Mouse (Mus musculus): ENCODE measurements at regions not wholly inside any gene's neighbourhood (a gene's known extent, or its start where the extent isn't known, plus 50 kb on each side); places are given as distances from the start of the nearest gene placed in this dataset.
"Not testable (repeated sequence)": the region's sequence is repeated elsewhere in the genome, so short reads cannot be mapped to it uniquely, and the experiment has no call there.

DNA sequence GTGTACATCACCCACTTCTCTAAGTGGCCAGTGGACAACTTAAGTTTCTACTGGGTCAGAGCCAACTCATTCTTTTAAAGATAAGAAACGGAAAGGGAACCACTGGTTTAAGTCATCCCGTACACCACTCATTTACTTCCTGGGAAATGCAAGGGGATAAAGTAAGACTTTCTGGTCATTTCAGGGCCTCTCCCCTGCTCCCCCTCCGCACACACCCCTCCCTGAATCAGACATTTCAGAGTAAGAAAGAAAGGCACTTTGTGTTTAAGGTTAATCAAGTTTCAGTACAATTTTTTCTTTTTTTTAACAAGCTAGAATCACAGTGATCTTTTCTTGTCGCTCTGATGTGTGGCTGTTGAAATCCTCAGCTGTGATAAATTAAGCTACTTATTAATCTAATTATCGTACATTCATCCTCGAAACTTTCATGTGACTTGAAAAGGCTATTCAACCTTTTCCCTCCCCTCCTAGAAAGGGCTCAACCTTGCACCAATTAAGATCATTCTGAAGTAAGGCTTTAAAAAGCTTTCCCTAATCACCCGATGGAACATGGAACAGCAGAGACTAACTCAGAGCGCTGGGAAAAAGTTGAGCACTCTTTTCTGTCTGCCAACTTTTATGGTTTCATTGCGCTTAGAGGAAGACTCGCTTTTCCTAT, 126.0 kb upstream of the Otx2 start:
- Histone ChIP-seq H3K9ac (replicated peaks; ENCODE audit: low read depth, low read length) (no peak overlapping the region), H3K4me3 (replicated peaks; ENCODE audit: low read length) (no peak overlapping the region), H3K4me2 (ENCODE audit: low read length) (no peak overlapping the region), H3K27ac (ENCODE audit: low read length) (no peak overlapping the region), H3K4me1 (replicated peaks; ENCODE audit: control insufficient read depth, insufficient read depth, low read length) (peaks cover 15% of the 10 kb centered on the region), H3K9me3 (ENCODE audit: control insufficient read depth, low read length) (no peaks in the 10 kb centered on the region), H3K36me3 (ENCODE audit: control insufficient read depth, insufficient read depth) (no peaks in the 10 kb centered on the region), H3K27me3 (replicated peaks; ENCODE audit: control insufficient read depth, insufficient read depth, low read length) (peaks cover 38% of the 10 kb centered on the region)
- WGBS, result 4% methylated on average over 10 of the region's 10 CpGs
- peak; percentile 68; the same call in 1 of the 2 replicates for ATAC-seq

DNA sequence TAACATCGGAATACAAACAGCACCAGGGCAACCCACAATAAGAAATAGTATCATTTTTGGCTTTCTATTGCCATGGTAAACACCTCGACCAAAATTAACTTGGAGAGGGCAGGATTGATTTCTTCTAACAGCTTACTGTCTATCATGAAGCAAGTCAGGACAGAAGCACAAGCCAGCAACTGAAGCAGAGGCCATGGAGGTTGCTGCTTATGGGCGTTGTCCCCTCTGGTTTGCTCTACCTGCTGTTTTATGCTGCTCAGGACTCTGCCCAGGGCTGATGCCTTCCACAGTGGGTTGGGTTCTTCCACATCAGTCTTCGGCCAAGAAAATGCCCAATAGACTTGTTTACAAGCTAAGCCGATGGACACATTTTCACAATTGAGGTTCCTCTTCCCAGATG, 117.9 kb upstream of the Otx2 start:
- WGBS, result 86% methylated on average over 5 of the region's 5 CpGs
- peaks cover 9% of the 10 kb centered on the region for H3K27me3 ChIP-seq (replicated peaks; ENCODE audit: control insufficient read depth, insufficient read depth, low read length)
- no peak overlapping the region for H3K4me2 ChIP-seq (ENCODE audit: low read length)
- H3K9me3 ChIP-seq (ENCODE audit: control insufficient read depth, low read length), result no peaks in the 10 kb centered on the region
- ATAC-seq, result no peak
- no peak overlapping the region for H3K27ac ChIP-seq (ENCODE audit: low read length)
- no peak overlapping the region for H3K9ac ChIP-seq (replicated peaks; ENCODE audit: low read depth, low read length)
- H3K36me3 ChIP-seq (ENCODE audit: control insufficient read depth, insufficient read depth), result no peaks in the 10 kb centered on the region
- H3K4me3 ChIP-seq (replicated peaks; ENCODE audit: low read length), result no peak overlapping the region
- H3K4me1 ChIP-seq (replicated peaks; ENCODE audit: control insufficient read depth, insufficient read depth, low read length), result no peaks in the 10 kb centered on the region

DNA sequence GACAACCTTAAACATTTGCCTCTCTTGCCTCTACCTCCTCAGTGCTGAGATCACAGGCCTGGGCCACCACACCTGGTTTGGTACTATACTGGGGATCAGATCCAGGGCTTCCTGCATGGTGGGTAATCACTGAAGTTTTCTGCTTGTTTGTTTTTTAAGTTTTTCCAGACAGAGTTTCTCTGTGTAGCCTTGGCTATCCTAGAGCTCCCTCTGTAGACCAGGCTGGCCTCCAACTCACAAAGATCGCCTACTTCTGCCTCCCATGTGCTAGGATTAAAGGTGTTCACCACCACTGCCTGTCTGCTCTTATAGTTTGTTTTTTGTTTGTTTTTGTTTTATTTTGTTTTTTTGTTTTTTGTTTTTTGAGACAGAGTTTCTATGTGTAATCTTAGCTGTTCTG, 105.7 kb upstream of the Otx2 start:
- no peaks in the 10 kb centered on the region for H3K9me3 ChIP-seq (ENCODE audit: control insufficient read depth, low read length)
- 82% methylated on average over 1 of the region's 1 CpGs for WGBS
- no peak overlapping the region for H3K4me3 ChIP-seq (replicated peaks; ENCODE audit: low read length)
- no peaks in the 10 kb centered on the region for H3K27me3 ChIP-seq (replicated peaks; ENCODE audit: control insufficient read depth, insufficient read depth, low read length)
- no peak overlapping the region for H3K4me2 ChIP-seq (ENCODE audit: low read length)
- H3K4me1 ChIP-seq (replicated peaks; ENCODE audit: control insufficient read depth, insufficient read depth, low read length), result no peaks in the 10 kb centered on the region
- no peak overlapping the region for H3K9ac ChIP-seq (replicated peaks; ENCODE audit: low read depth, low read length)
- no peak overlapping the region for H3K27ac ChIP-seq (ENCODE audit: low read length)
- ATAC-seq, result no peak
- H3K36me3 ChIP-seq (ENCODE audit: control insufficient read depth, insufficient read depth), result no peaks in the 10 kb centered on the region

DNA sequence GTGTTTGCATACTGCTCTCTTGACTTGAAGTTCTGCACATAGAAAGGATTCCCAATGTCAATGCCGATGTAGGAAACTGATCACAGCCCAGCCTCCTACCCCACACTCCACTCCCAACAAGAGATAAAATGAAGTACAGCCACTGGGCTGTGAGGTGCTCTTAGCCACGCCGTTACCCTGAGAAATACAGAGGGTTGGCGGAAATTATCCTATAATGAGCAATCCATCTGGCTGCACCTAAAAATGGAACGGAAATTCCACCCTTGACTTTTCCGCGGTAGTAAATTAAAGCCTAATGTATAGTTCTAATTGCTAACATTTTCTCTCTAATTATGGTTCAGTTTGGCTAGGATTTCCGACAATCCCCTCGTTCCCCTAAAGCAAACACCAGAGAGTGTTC, 97.2 kb upstream of the Otx2 start:
- Histone ChIP-seq H3K27ac (ENCODE audit: low read length) (no peak overlapping the region), H3K4me1 (replicated peaks; ENCODE audit: control insufficient read depth, insufficient read depth, low read length) (no peaks in the 10 kb centered on the region), H3K9me3 (ENCODE audit: control insufficient read depth, low read length) (no peaks in the 10 kb centered on the region), H3K36me3 (ENCODE audit: control insufficient read depth, insufficient read depth) (no peaks in the 10 kb centered on the region), H3K9ac (replicated peaks; ENCODE audit: low read depth, low read length) (no peak overlapping the region), H3K27me3 (replicated peaks; ENCODE audit: control insufficient read depth, insufficient read depth, low read length) (no peaks in the 10 kb centered on the region), H3K4me2 (ENCODE audit: low read length) (no peak overlapping the region), H3K4me3 (replicated peaks; ENCODE audit: low read length) (no peak overlapping the region)
- ATAC-seq, result no peak
- 46% methylated on average over 9 of the region's 9 CpGs for WGBS

DNA sequence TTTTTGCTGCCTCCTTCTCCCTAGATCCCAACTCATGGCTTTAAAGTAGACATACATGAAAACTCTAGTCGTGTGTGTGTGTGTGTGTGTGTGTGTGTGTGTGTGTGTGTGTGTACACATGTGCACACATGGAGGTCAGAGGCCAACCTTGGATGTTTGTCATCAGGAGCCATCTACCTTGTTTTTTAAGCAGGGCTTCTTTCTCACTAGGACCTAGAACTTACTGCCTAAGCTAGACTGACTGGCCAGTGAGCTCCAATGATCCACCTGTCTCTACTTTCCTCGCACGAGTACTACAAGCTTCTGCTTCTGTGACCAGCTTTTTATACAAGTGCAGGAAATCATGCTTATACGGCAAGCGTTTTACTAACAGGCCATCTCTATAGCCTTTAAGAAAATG, 89.1 kb upstream of the Otx2 start:
- H3K36me3 ChIP-seq (ENCODE audit: control insufficient read depth, insufficient read depth), result no peaks in the 10 kb centered on the region
- H3K27ac ChIP-seq (ENCODE audit: low read length), result no peak overlapping the region
- H3K27me3 ChIP-seq (replicated peaks; ENCODE audit: control insufficient read depth, insufficient read depth, low read length), result no peaks in the 10 kb centered on the region
- WGBS, result 93% methylated on average over 5 of the region's 5 CpGs
- ATAC-seq, result no peak
- H3K9ac ChIP-seq (replicated peaks; ENCODE audit: low read depth, low read length), result no peak overlapping the region
- no peaks in the 10 kb centered on the region for H3K9me3 ChIP-seq (ENCODE audit: control insufficient read depth, low read length)
- H3K4me3 ChIP-seq (replicated peaks; ENCODE audit: low read length), result no peak overlapping the region
- no peak overlapping the region for H3K4me2 ChIP-seq (ENCODE audit: low read length)
- 0 out of 2 replicates have a peak, but pooled peaks cover 4% of the 10 kb centered on the region for H3K4me1 ChIP-seq (replicated peaks; ENCODE audit: control insufficient read depth, insufficient read depth, low read length)

DNA sequence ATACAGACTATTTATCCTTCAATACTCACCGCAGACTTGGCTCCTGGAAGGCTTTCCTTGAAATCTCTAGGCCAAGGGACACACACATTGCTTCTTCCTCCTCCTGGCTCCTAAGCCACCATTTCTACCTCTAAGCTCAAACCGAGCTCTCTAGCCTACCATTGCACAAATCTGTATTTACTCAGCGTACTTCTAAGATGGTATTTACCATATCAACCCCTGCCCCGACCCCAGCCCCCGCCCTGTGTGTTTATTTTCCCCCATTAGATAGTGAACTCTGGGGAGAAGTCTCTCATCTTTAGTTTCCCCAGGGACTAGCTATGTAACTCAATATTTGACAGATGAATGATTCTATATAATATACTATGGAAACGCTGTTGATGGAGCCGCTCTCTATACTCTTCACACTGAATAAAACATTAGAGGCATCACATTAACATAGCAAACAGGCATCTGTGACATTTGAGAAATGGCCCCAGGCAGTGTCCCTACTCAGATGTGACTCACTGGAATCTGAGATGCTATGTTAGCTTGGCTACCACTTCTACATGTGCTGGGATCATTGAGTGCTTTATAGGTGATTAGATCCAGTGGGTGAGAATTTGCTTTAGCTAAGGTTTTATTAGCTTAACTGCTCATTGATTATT, 87.5 kb upstream of the Otx2 start:
- H3K4me1 ChIP-seq (replicated peaks; ENCODE audit: control insufficient read depth, insufficient read depth, low read length), result 0 out of 2 replicates have a peak, but pooled peaks cover 4% of the 10 kb centered on the region
- H3K4me2 ChIP-seq (ENCODE audit: low read length), result no peak overlapping the region
- no peak overlapping the region for H3K27ac ChIP-seq (ENCODE audit: low read length)
- H3K9me3 ChIP-seq (ENCODE audit: control insufficient read depth, low read length), result no peaks in the 10 kb centered on the region
- no peak overlapping the region for H3K4me3 ChIP-seq (replicated peaks; ENCODE audit: low read length)
- no peaks in the 10 kb centered on the region for H3K27me3 ChIP-seq (replicated peaks; ENCODE audit: control insufficient read depth, insufficient read depth, low read length)
- no peak for ATAC-seq
- 64% methylated on average over 7 of the region's 7 CpGs for WGBS
- H3K36me3 ChIP-seq (ENCODE audit: control insufficient read depth, insufficient read depth), result no peaks in the 10 kb centered on the region
- H3K9ac ChIP-seq (replicated peaks; ENCODE audit: low read depth, low read length), result no peak overlapping the region

DNA sequence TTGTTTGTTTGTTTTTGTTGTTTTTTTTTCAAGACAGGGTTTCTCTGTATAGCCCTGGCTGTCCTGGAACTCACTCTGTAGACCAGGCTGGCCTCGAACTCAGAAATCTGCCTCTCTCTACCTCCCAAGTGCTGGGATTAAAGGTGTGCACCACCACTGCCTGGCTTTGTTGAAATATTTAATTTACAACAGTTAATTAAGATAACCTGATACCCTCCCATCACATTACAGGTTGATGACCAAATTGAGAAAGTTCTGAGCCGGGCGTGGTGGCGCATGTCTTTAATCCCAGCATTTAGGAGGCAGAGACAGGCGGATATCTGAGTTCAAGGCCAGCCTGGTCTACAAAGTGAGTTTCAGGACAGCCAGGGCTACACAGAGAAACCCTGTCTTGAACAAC, 81.5 kb upstream of the Otx2 start:
- H3K9ac ChIP-seq (replicated peaks; ENCODE audit: low read depth, low read length); H3K4me2 ChIP-seq (ENCODE audit: low read length); ATAC-seq; H3K9me3 ChIP-seq (ENCODE audit: control insufficient read depth, low read length); H3K27ac ChIP-seq (ENCODE audit: low read length); H3K36me3 ChIP-seq (ENCODE audit: control insufficient read depth, insufficient read depth); H3K4me3 ChIP-seq (replicated peaks; ENCODE audit: low read length): not testable (repeated sequence)
- Histone ChIP-seq H3K4me1 (replicated peaks; ENCODE audit: control insufficient read depth, insufficient read depth, low read length) (peaks cover 27% of the 10 kb centered on the region), H3K27me3 (replicated peaks; ENCODE audit: control insufficient read depth, insufficient read depth, low read length) (peaks cover 14% of the 10 kb centered on the region)
- 95% methylated on average over 5 of the region's 5 CpGs for WGBS

DNA sequence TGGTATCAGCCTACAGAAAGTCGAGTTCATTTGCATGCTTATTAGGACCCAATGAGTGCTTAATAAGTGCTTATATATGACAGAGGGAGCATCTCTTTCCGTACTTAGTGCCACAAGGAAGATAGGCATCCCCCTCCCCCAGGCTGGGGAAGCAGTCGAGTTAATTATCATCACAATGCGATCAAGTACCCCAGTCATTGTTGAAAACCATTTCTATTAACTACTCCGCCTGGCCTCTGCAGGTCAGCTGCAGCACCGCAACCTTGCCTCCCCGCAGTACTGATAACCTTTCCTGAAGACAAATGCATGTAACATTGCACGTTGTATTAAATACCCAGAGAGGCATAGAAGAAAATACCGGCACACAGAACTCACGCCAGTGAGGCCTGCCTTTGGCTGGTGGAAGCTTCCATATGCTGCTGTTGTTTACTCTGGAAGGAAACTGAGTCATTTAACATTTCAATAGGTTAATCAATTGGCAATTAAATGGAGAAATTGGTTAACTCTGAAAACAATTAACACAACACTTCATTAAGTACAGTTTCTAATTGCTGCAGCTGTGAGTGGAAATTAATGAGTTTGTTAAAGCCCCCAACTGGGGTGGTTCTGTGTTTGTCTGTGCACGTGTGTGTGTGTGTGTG, 80.6 kb upstream of the Otx2 start:
- Histone ChIP-seq H3K4me3 (replicated peaks; ENCODE audit: low read length) (no peak overlapping the region), H3K4me2 (ENCODE audit: low read length) (no peak overlapping the region), H3K4me1 (replicated peaks; ENCODE audit: control insufficient read depth, insufficient read depth, low read length) (peaks cover 27% of the 10 kb centered on the region), H3K36me3 (ENCODE audit: control insufficient read depth, insufficient read depth) (no peaks in the 10 kb centered on the region), H3K9ac (replicated peaks; ENCODE audit: low read depth, low read length) (no peak overlapping the region), H3K27me3 (replicated peaks; ENCODE audit: control insufficient read depth, insufficient read depth, low read length) (peaks cover 20% of the 10 kb centered on the region), H3K27ac (ENCODE audit: low read length) (no peak overlapping the region), H3K9me3 (ENCODE audit: control insufficient read depth, low read length) (no peaks in the 10 kb centered on the region)
- peak; percentile 46 for ATAC-seq
- WGBS, result 2% methylated on average over 11 of the region's 11 CpGs

DNA sequence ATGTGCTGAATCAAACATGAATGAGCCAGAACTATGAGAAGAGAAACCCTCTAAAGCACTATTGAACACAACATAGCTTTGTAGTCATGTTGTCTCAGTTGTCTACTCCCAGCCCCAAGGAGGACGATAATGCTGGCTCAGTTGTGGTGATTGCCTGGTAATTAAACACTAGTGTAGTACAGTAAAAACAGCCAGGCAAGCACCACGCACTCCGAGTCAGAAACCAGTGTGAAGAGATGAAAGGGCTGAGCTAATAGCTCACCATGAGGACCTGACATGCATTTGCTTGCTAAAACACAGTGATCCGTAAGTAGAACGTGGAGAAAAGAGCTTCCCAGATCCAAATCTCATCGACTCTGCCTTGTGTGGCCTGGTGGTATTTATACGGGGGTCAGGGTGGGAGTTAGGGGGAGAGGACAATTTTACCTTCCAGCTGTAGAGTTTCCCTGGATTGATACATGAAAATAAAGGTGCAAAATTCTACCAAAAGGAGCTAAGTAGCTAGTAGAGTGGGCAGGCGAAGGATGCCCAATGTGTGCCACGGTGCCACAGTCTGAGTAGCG, 80.0 kb upstream of the Otx2 start:
- Histone ChIP-seq H3K36me3 (ENCODE audit: control insufficient read depth, insufficient read depth) (no peaks in the 10 kb centered on the region), H3K9me3 (ENCODE audit: control insufficient read depth, low read length) (no peaks in the 10 kb centered on the region; the same call in 1 of the 2 replicates), H3K27me3 (replicated peaks; ENCODE audit: control insufficient read depth, insufficient read depth, low read length) (peaks cover 24% of the 10 kb centered on the region), H3K4me2 (ENCODE audit: low read length) (peak overlapping the region; percentile 6; the same call in 1 of the 2 replicates), H3K27ac (ENCODE audit: low read length) (no peak overlapping the region), H3K9ac (replicated peaks; ENCODE audit: low read depth, low read length) (no peak overlapping the region), H3K4me1 (replicated peaks; ENCODE audit: control insufficient read depth, insufficient read depth, low read length) (peaks cover 27% of the 10 kb centered on the region), H3K4me3 (replicated peaks; ENCODE audit: low read length) (no peak overlapping the region)
- peak; percentile 22; the same call in 1 of the 2 replicates for ATAC-seq
- WGBS, result 9% methylated on average over 10 of the region's 10 CpGs

All from forebrain, embryonic 16.5 days (tissue).